Mouse (Mus musculus): ENCODE measurements at regions not wholly inside any gene's neighbourhood (a gene's known extent, or its start where the extent isn't known, plus 50 kb on each side); places are given as distances from the start of the nearest gene placed in this dataset.

- TF ChIP-seq CTCF (IDR thresholded peaks at IDR 0.05; ENCODE audit: control insufficient read depth, insufficient read depth, insufficient read length) (no peak), FOSL1 (IDR thresholded peaks at IDR 0.05; ENCODE audit: insufficient read depth, low read length, poor library complexity, severe bottlenecking) (no peak), CEBPB (IDR thresholded peaks at IDR 0.05; ENCODE audit: low read depth) (no peak), USF1 (IDR thresholded peaks at IDR 0.05; ENCODE audit: low read depth) (no peak)
These were observed 61.9 kb downstream of the Spata19 start for GRCm38 (mm10) chr9:27458335-27459040.
